Mouse (Mus musculus) limb, embryonic 15.5 days (tissue): ENCODE measurements around the gene Krt10. TPM values are rescaled to one million over a fixed set of nuclear protein-coding genes. Genes with fewer than 3 reads are reported as not detected.

Experiments used
- ATAC-seq: fragments of 200-750 bp; cut with Nextera tagmentation; 2 replicates; pipeline ENCODE4 v1.8.0; 2017; ENCODE audit warnings: low read depth, moderate TSS enrichment; ENCODE audit not compliant: insufficient number of reproducible peaks, low FRiP score, low TSS enrichment
- H3K27ac ChIP-seq: fragments of 300-500 bp; sonication (generic); 2 replicates; pipeline ENCODE4 v1.5.1; 2015; ENCODE audit warnings: moderate library complexity, mild to moderate bottlenecking, inconsistent platforms
- H3K27me3 ChIP-seq: fragments of 300-500 bp; sonication (generic); 2 replicates; pipeline ENCODE4 v1.6.1; 2015; ENCODE audit warnings: inconsistent platforms
- H3K36me3 ChIP-seq: fragments of 300-500 bp; sonication (generic); 2 replicates; pipeline ENCODE4 v1.6.1; 2015; ENCODE audit warnings: inconsistent platforms
- H3K4me1 ChIP-seq: fragments of 300-500 bp; sonication (generic); 2 replicates; pipeline ENCODE4 v1.6.1; 2015; ENCODE audit warnings: inconsistent platforms
- H3K4me2 ChIP-seq: fragments of 300-500 bp; sonication (generic); 2 replicates; pipeline ENCODE4 v1.6.1; 2015; ENCODE audit warnings: mild to moderate bottlenecking, inconsistent platforms
- H3K4me3 ChIP-seq: fragments of 300-500 bp; sonication (generic); 2 replicates; pipeline ENCODE4 v1.5.1; 2015; ENCODE audit warnings: mild to moderate bottlenecking, inconsistent platforms
- H3K9ac ChIP-seq: fragments of 300-500 bp; sonication (generic); 2 replicates; pipeline ENCODE4 v1.6.1; 2015; ENCODE audit warnings: inconsistent platforms
- H3K9me3 ChIP-seq: fragments of 300-500 bp; sonication (generic); 2 replicates; pipeline ENCODE4 v1.6.1; 2016; ENCODE audit warnings: inconsistent platforms
- WGBS: fragments of 180-500 bp; shearing (Covaris S2); methylation state at CpG from one replicate; pipeline ENCODE4 v1.1.7; 2015; 5-methylcytosine and 5-hydroxymethylcytosine counted together
- polyA plus RNA-seq: library from polyadenylated mRNA; unstranded; fragments of >200 nt; fragmentation: Nextera tagmentation; extraction: Ambion mirVana; gene quantifications from 2 replicates; pipeline ENCODE4 v1.2.1, GENCODE M21; 2015

Gene Krt10
- polyA plus RNA-seq, 1 experiment from 2014 or later: 625 TPM

- 8% methylated on average over 3 of the region's 3 CpGs for WGBS
- Histone ChIP-seq H3K9me3 (no peaks in the 10 kb centered on the region), H3K27me3 (no peaks in the 10 kb centered on the region), H3K4me1 (no peaks in the 10 kb centered on the region), H3K9ac (no peak overlapping the region), H3K4me2 (no peak overlapping the region), H3K36me3 (no peaks in the 10 kb centered on the region), H3K27ac (no peak overlapping the region), H3K4me3 (no peak overlapping the region)
- ATAC-seq: no peak
Measured at GRCm38 (mm10) chr11:99369229-99369628, 19.9 kb downstream of the Krt10 start.

GRCm38 (mm10) chr11:99366791-99367190, 22.4 kb downstream of the Krt10 start:
- Histone ChIP-seq H3K9me3 (no peaks in the 10 kb centered on the region), H3K27me3 (no peaks in the 10 kb centered on the region), H3K4me3 (no peak overlapping the region), H3K9ac (no peak overlapping the region), H3K4me1 (no peaks in the 10 kb centered on the region), H3K4me2 (no peak overlapping the region), H3K36me3 (no peaks in the 10 kb centered on the region), H3K27ac (no peak overlapping the region)
- no peak for ATAC-seq
- 38% methylated on average over 10 of the region's 10 CpGs for WGBS

- Histone ChIP-seq H3K27me3 (no peaks in the 10 kb centered on the region), H3K4me2 (no peak overlapping the region), H3K36me3 (no peaks in the 10 kb centered on the region), H3K4me3 (no peak overlapping the region), H3K9ac (no peak overlapping the region), H3K4me1 (no peaks in the 10 kb centered on the region), H3K27ac (no peak overlapping the region), H3K9me3 (no peaks in the 10 kb centered on the region)
- WGBS: 24% methylated on average over 9 of the region's 9 CpGs
- ATAC-seq: no peak
Measured at GRCm38 (mm10) chr11:99364412-99364811, 24.8 kb downstream of the Krt10 start.

DNA sequence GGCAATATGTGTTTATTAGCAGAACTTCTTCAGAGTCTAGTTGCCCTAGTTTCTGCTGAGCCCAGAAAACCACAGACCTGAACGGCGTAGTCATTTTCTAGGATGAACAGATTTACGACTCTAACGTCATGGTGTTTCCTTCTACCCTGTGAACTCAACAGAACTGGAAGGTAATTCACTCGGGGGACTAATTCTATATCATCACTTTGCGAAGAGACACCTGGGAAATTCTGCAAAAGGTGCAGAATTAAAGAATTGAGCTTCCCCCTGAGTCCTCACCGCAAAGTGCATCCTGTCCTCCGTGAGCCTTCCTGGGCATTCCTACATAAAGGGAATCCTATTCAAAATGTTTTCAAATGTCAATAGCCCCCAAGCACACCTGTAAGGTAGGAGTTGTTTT, 27.7 kb downstream of the Krt10 start:
- 74% methylated on average over 8 of the region's 8 CpGs for WGBS
- no peaks in the 10 kb centered on the region for H3K9me3 ChIP-seq
- H3K27ac ChIP-seq: no peak overlapping the region
- no peaks in the 10 kb centered on the region for H3K4me1 ChIP-seq
- no peak overlapping the region for H3K4me3 ChIP-seq
- ATAC-seq: no peak
- H3K27me3 ChIP-seq: no peaks in the 10 kb centered on the region
- H3K9ac ChIP-seq: no peak overlapping the region
- no peaks in the 10 kb centered on the region for H3K36me3 ChIP-seq
- no peak overlapping the region for H3K4me2 ChIP-seq

GRCm38 (mm10) chr11:99351004-99351403, 38.2 kb downstream of the Krt10 start, which contains the start of gene Krt27:
TSS of gene Krt27 (minus strand) at chr11:99351104.
- 75% methylated on average over 12 of the region's 12 CpGs for WGBS
- ATAC-seq: no peak
- no peak within 1 kb of the TSS for H3K9ac ChIP-seq
- H3K9me3 ChIP-seq: no peaks in the 10 kb centered on the region
- H3K36me3 ChIP-seq: no peaks in the 10 kb centered on the region
- H3K4me3 ChIP-seq: no peak within 1 kb of the TSS
- H3K27ac ChIP-seq: no peak within 1 kb of the TSS
- H3K4me2 ChIP-seq: no peak within 1 kb of the TSS
- H3K27me3 ChIP-seq: no peaks in the 10 kb centered on the region
- no peaks in the 10 kb centered on the region for H3K4me1 ChIP-seq

DNA sequence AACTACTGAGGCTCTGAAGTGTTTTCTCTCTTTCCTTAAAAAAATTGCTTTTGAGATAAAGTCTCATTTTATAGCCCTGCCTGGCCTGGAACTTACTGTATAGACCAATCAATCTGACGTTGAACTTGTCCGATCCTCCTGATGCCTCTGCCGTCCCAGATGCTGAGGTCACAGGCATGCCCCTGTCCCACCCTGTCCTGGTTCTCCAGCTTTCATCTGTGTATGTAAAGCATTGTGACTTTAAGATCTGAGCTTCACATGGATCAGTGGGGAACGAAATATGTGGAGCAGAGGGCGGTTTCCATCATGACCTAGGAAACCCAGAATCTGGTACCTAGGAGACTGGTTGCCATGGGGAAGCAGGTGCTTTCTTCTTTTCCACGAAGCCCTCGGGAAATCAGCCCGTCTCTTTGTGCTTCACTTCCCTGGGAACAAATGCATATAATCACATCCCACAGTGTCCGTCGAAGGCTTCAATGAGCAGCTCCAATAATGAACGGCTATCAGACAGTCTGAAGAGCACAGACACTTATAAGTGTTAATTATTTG, 49.8 kb downstream of the Krt10 start:
- H3K4me3 ChIP-seq: no peak overlapping the region
- no peak overlapping the region for H3K4me2 ChIP-seq
- H3K27me3 ChIP-seq: no peaks in the 10 kb centered on the region
- no peak overlapping the region for H3K9ac ChIP-seq
- H3K27ac ChIP-seq: no peak overlapping the region
- no peaks in the 10 kb centered on the region for H3K36me3 ChIP-seq
- H3K9me3 ChIP-seq: no peaks in the 10 kb centered on the region
- WGBS: 85% methylated on average over 11 of the region's 11 CpGs
- H3K4me1 ChIP-seq: no peaks in the 10 kb centered on the region
- ATAC-seq: no peak

- H3K4me2 ChIP-seq: no peak within 1 kb of the TSS
- no peak for ATAC-seq
- H3K9me3 ChIP-seq: no peaks in the 10 kb centered on the region
- 79% methylated on average over 11 of the region's 11 CpGs for WGBS
- H3K9ac ChIP-seq: no peak within 1 kb of the TSS
- no peaks in the 10 kb centered on the region for H3K27me3 ChIP-seq
- H3K4me1 ChIP-seq: no peaks in the 10 kb centered on the region
- no peak within 1 kb of the TSS for H3K4me3 ChIP-seq
- H3K27ac ChIP-seq: no peak within 1 kb of the TSS
- no peaks in the 10 kb centered on the region for H3K36me3 ChIP-seq
Measured at GRCm38 (mm10) chr11:99337866-99338265, 51.3 kb downstream of the Krt10 start, which contains the start of gene Krt26. TSS of gene Krt26 (minus strand) at chr11:99337966.

Other genes with a start within 250 kb of the Krt10 start
- 0.38 and 0.48 TPM in 2 replicates for gene Ccr7, start 234.3 kb downstream of the Krt10 start, polyA plus RNA-seq
- 224 and 241 TPM in 2 replicates for gene Smarce1, start 158.3 kb downstream of the Krt10 start, polyA plus RNA-seq
- gene Krt222, start 145.3 kb downstream of the Krt10 start, polyA plus RNA-seq: 0.36 and 0.46 TPM in 2 replicates
- gene Krt24, start 104.1 kb downstream of the Krt10 start, polyA plus RNA-seq: 0.23 and 0.25 TPM in 2 replicates
- gene Krt25, start 66.4 kb downstream of the Krt10 start, polyA plus RNA-seq: not detected in 2 replicates
- gene Krt26, start 51.4 kb downstream of the Krt10 start, polyA plus RNA-seq: not detected in 2 replicates
- gene Krt27, start 38.3 kb downstream of the Krt10 start, polyA plus RNA-seq: not detected in 2 replicates
- gene Krt28, start 14.5 kb downstream of the Krt10 start, polyA plus RNA-seq: 0.14 and 0.17 TPM in 2 replicates
- 0.15 and 0.61 TPM in 2 replicates for gene Krt12, start 32.9 kb upstream of the Krt10 start, polyA plus RNA-seq
- 0.20 and 0.32 TPM in 2 replicates for gene Krt20, start 48.8 kb upstream of the Krt10 start, polyA plus RNA-seq
- 23.0 and 24.2 TPM in 2 replicates for gene Krt23, start 103.8 kb upstream of the Krt10 start, polyA plus RNA-seq
- gene Krt39, start 132.0 kb upstream of the Krt10 start, polyA plus RNA-seq: 0.15 TPM in 1 of 2 replicates, not detected in the other
- gene Krt40, start 153.8 kb upstream of the Krt10 start, polyA plus RNA-seq: not detected in 2 replicates
- 4.0 and 5.6 TPM in 2 replicates for gene Krtap3-3, start 161.5 kb upstream of the Krt10 start, polyA plus RNA-seq
- gene Krtap3-2, start 167.5 kb upstream of the Krt10 start, polyA plus RNA-seq: 0.24 TPM in 1 of 2 replicates, not detected in the other
- gene Gm11939, start 170.1 kb upstream of the Krt10 start, polyA plus RNA-seq: not detected in 2 replicates
- gene Krtap3-1, start 177.3 kb upstream of the Krt10 start, polyA plus RNA-seq: 6.4 and 15.3 TPM in 2 replicates
- gene Krtap1-5, start 191.7 kb upstream of the Krt10 start, polyA plus RNA-seq: 0.22 TPM in 1 of 2 replicates, not detected in the other
- gene Krtap1-4, start 194.3 kb upstream of the Krt10 start, polyA plus RNA-seq: not detected in 2 replicates
- gene Krtap1-3, start 202.0 kb upstream of the Krt10 start, polyA plus RNA-seq: not detected in 2 replicates
- not detected in 2 replicates for gene Krtap9-3, start 208.7 kb upstream of the Krt10 start, polyA plus RNA-seq
- gene Gm11938, start 213.9 kb upstream of the Krt10 start, polyA plus RNA-seq: not detected in 2 replicates
- gene Gm11937, start 220.8 kb upstream of the Krt10 start, polyA plus RNA-seq: not detected in 2 replicates
- gene Krtap2-4, start 225.5 kb upstream of the Krt10 start, polyA plus RNA-seq: not detected in 2 replicates
- not detected in 2 replicates for gene Gm11562, start 231.1 kb upstream of the Krt10 start, polyA plus RNA-seq
- not detected in 2 replicates for gene Krtap4-1, start 238.9 kb upstream of the Krt10 start, polyA plus RNA-seq
- not detected in 2 replicates for gene Krtap4-2, start 245.7 kb upstream of the Krt10 start, polyA plus RNA-seq